Mouse (Mus musculus): ENCODE data around the gene Usp22.

DNA sequence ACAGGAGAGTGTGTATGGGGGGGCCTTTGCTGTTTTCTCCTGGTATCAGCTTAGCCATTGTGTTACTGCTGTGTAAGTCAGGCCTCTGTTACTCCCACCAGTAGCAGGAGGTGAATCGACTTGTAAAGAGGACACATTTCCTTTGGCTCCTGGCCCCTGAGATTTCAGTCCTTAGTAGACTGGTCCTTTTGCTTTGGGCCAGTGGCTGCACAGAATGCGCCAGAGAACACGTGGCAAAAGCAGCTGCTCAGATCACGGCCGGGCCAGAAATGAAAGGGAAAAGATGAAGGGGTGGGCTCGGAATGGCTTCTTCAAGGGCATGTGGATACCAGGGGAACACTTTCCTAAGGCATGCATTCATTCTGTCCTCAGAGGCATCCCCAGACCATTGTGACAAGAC is 27.3 kb upstream of the Usp22 start:
- TF ChIP-seq CTCF (conservative IDR thresholded peaks at IDR 0.05; ENCODE audit: low read length), result no peak
- TF ChIP-seq NANOG (IDR thresholded peaks at IDR 0.05; ENCODE audit: borderline replicate concordance, low read length), result no peak

All from E14TG2a.4 (cell line).